Mouse (Mus musculus) fibroblast of lung, adult 2 months (primary cell): ENCODE measurements at regions not wholly inside any gene's neighbourhood (a gene's known extent, or its start where the extent isn't known, plus 50 kb on each side); places are given as distances from the start of the nearest gene placed in this dataset.

Experiments used
- DNase-seq: peaks from one replicate; pipeline ENCODE4 v3.0.0-alpha.2; 2011; ENCODE audit warnings: low read depth

- DNase-seq: no peak
Measured at GRCm38 (mm10) chr1:92340644-92341043, 133.0 kb downstream of the Ndufa10 start.

- no peak for DNase-seq
Measured at GRCm38 (mm10) chr1:92338589-92338988, 135.1 kb downstream of the Ndufa10 start.

DNA sequence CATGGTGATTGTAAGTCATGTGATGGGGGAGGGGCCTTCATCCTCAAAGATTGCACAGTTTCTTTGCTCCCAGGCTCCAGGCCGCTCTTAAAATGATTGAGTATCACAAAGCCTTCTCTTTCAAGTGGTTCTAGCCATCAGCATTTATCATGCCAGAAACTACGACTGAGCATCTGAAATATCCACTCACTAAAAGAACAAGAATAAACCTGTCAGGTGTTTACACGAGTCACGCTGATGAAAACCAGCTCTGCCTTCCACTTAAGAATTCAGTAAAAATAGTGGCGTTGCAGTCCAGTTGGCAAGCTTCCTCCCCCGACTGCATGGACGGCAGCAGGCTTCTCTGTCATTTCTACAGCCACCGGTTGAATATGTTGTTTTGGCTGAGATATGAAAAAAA, 136.2 kb downstream of the Ndufa10 start:
- no peak for DNase-seq

DNA sequence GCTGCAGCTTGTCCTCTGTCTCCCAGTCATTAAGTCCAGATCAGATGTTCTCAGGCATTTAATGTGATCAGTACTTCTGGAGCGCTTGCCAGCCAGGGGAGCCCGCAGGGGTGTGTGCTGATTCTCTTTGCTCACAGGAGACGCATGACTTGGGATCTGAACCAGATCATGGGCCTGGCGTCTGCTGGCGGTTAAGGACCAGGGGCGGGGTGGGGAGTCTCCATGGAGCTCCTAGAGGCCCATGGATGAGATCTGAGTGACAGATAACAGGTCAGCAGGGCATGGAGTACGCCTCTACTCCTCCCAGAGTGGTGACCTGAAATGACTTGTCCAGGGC, 136.7 kb upstream of the Hdac4 start:
- no peak for DNase-seq

- no peak for DNase-seq
Measured at GRCm38 (mm10) chr1:92331559-92332247, 136.2 kb upstream of the Hdac4 start.

DNA sequence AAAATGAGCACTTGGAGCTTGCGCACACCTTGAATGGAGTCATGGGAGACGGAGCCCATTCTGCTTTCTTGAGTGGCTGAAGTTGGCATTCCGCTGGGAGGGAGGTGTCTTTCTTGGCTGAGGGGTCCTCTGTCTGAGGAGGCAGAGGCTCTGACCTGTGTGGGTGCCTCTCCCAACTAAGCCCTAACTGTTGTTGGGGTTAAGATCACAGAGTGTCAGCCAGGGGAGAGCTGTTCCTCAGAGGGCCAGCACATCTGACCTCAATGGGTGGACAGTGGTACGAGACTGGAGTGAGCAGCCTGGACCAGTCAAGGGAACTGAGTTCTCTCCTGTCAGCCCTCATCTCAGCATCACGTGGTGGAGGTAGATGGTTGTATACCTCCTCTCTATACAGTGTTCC, 134.7 kb upstream of the Hdac4 start:
- DNase-seq: no peak

- DNase-seq: no peak
Measured at GRCm38 (mm10) chr1:92329491-92329890, 134.0 kb upstream of the Hdac4 start.

DNA sequence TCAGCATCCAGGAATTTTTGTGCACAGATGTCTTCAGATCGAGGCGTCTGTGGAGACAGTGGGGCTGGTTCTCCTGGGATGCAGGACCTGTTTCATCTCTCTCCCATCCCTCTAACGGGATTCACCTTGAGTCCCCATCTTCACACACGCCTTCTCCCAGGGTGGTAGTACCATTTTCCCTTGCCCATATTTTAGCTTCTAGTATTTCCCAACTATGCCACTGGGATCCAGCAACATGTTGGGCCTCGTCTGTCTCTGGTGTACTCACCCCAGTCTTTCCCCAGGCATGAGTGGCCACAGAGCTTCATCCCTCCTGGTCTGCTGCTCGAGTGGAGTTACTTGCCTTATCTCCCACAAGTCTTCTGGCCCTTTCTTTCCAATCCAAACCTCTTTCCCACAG, 131.6 kb upstream of the Hdac4 start:
- DNase-seq: no peak

GRCm38 (mm10) chr1:92325281-92325680, 129.8 kb upstream of the Hdac4 start:
- DNase-seq: no peak

GRCm38 (mm10) chr1:92324091-92324950, 128.8 kb upstream of the Hdac4 start:
- DNase-seq: peak; percentile 21

DNA sequence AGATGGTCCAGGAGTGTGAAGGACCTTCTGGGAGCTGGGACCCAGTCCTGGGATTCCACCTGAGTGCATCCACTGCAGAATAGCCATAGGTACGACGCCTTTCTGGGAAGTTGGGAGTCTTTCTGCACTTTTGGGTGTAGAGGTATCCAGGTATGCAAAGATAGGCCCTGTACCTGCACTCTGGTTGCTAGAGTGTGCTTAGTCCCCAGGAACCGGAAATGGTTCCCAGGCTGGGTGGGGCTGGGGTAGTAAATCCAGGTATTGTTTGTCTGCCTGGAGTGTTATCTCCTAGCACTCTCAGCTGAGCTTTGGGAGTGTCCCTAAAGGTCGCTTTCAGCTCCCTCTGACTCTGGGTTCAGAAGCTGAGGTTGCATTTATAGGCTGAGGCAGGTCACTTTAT, 121.6 kb upstream of the Hdac4 start:
- DNase-seq: no peak

DNA sequence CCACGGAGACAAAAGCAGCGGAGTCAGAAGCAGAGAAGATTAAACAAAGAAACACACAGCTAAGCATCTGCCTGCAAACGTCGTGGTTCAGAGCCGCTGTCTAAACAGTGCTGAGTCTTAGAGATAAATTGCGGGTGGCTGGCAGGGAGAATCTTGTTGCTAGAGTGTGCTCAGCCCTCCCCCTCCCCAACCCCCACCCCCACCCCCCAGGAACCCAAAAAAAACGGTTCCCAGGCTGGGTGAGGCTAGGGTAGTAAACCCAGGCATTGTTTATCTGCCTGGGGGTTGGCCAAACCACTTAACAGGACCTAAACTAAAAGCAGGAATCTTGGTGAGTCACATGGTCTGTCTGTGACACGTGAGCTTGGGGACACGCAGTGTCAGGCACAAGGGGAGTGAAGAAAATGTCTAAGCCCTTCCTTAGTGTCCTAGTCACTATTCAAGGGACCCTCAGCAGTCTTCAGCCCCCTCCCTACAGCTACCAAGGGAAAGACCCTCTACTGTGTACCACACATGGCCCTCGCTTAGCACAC, 120.8 kb upstream of the Hdac4 start:
- DNase-seq: no peak

DNA sequence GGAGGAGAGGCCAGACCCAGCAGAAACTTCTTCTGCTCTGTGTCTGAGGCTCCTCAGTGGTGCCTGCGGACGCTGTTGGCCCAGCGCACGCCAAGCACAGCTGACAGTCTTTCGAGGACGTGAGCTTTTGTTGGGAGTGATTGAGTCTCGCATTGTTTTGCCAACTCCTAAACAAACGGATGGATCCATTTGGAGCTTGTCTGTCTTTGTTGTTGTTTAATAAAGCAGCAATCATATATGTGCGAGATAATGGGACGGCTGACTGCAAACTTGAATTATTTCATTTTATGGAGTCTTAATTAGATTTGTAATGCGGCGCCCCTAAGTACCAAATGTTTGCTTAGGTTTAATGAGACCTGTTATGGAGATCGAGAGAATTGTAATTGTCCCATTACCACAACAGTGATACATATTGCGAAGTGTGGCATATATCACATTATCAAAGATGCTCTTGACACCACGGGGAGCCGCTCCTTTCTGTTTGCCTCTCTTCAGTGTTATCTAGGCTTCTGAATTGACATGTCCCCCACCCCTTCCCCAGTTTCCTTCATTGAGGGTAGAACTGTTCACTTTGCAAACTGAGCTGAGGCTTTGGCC, 117.6 kb upstream of the Hdac4 start:
- DNase-seq: no peak

DNA sequence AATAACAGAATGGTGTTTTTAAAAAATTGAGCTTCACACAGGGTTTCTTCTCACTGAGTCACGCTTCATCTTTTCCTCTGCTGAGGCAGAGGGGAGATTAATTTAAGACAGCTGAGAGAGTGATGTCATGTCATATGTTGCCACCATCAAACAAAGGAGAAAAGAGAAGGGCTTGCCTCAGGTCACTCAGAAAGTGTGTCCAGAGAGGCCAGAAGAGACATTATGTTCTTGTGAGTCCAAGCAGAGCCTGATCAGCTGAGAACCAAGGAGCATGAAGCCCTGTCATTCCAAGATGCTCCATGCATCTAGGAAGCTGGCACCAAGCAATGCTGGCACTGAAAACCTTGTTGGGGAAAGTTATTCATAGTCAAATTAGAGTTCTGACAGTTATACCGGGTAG, 114.4 kb upstream of the Hdac4 start:
- no peak for DNase-seq

GRCm38 (mm10) chr1:92309381-92309780, 113.9 kb upstream of the Hdac4 start:
- no peak for DNase-seq

DNA sequence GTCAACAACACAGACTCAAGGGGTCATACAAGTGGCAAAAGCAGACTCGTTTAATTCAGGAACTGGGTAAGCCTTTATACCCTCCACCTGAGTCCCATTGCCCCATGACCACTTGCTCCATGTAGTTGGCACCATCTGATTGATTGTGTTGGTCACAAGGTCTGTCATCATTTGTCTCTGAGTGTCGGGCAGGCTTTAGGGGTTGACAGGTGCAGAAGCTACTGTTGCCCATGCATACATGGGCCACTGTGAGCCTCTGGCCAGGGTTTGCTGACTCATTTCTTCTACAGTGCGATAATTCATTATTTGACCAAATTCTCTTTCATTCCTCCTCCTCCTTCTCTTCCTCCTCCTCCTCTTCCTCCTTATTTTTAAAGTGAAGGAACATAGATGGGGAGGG, 113.0 kb upstream of the Hdac4 start:
- DNase-seq: no peak

- DNase-seq: no peak
Measured at GRCm38 (mm10) chr1:92306042-92306441, 110.5 kb upstream of the Hdac4 start.

GRCm38 (mm10) chr1:92299041-92299440, 103.5 kb upstream of the Hdac4 start:
- no peak for DNase-seq

- DNase-seq: no peak
Measured at GRCm38 (mm10) chr1:92292681-92293380, 97.3 kb upstream of the Hdac4 start.

GRCm38 (mm10) chr1:92286966-92287342, 91.5 kb upstream of the Hdac4 start:
- no peak for DNase-seq

DNA sequence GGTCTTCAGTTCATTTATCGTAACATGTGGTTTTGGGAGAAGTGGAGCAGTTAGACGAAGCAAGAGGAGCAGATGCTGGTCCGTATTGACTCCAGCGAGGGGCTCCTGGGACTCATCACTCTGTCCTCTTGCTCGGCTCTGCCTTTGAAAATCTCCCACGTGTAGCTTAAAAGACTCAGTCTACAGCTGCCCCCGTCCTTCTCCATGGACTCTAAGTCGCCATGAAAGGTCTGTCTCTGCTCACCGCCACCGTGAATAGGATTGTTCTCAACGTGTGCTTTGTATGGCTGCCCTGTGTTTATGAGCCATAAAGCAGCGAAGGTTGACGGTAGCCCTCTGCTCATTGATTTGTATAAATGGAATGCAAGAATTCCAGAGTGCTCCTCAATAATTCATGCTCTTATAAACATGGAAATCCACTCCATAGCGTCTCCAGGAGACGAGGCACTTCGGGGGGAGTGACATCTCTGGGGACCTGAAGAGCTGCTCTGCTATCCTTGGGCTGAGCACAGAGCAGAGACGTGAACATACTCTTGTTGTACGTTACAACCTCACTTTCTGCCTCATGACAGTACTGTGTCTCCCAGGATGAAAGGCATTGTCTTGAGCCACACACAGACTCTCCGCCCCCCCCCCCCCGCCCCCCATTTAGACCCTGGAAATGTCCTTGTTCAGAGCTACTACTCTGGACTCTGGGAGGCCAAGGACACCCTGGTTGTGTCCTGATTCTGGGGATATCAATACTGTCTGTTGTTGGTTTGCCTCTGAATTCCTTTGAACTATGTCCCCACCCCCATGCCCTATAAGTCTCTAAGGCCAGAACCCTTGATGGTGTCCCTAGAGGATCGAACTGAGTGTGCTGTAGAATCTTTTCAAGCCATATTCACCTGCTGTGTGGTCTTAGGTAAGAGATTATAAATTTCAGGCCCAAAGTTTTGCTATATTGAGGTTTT, 90.8 kb upstream of the Hdac4 start:
- DNase-seq: no peak
